Comparison of ENCODE assay signal across 7 mouse cellular contexts in genomic region chr12:44221651-44222356, GRCm38 (mm10). TPM values are rescaled to one million over a fixed set of nuclear protein-coding genes. Genes with fewer than 3 reads are reported as not detected.
A peak's percentile ranks its signal among the peaks of the same experiment; 100 is the strongest.
DNase-seq lines count a peak whose midpoint lies in the region; ATAC-seq and TF ChIP-seq lines count a peak whose summit lies in the region.

No protein-coding gene starts in this region.

- H3K4me3 ChIP-seq in heart, embryonic 11.5 days (ENCODE audit: low read depth, low read length), result peak overlapping the region; percentile 65
- H3K4me3 ChIP-seq in small intestine, adult 2 months (ENCODE audit: low read depth, low read length), result peak overlapping the region; percentile 82

- 2% methylated on average over 87 of the region's 89 CpGs for whole genome bisulfite sequencing in heart, embryonic 11.5 days (ENCODE audit: insufficient replicate concordance)
- 4% methylated on average over 89 of the region's 89 CpGs for WGBS in small intestine, adult 2 months

- H3K4me1 ChIP-seq in heart, embryonic 11.5 days (ENCODE audit: control insufficient read depth, insufficient read depth, low read length), result no peaks in the 10 kb centered on the region
- peaks cover 2% of the 10 kb centered on the region for H3K4me1 ChIP-seq in small intestine, adult 2 months (ENCODE audit: control insufficient read depth, insufficient read depth, insufficient read length, low read length)

- H3K9me3 ChIP-seq in heart, embryonic 11.5 days (replicated peaks; ENCODE audit: control insufficient read depth, low read length), result no peaks in the 10 kb centered on the region

- no peak overlapping the region for H3K27ac ChIP-seq in heart, embryonic 11.5 days (ENCODE audit: low read depth, low read length)
- no peak overlapping the region for H3K27ac ChIP-seq in small intestine, adult 2 months (ENCODE audit: insufficient read depth, low read depth, low read length)

- peak; percentile 35 for DNase-seq in Muller cell, postnatal 12 days (ENCODE audit: inconsistent ontology term)
- peak; percentile 38 for DNase-seq in embryo, embryonic 10 days (ENCODE audit: low spot score)
- DNase-seq in kidney, postnatal 10 days, result peak; percentile 46
- DNase-seq in lung, postnatal 14 days, result peak; percentile 16

- TF ChIP-seq CTCF in small intestine, adult 2 months (IDR thresholded peaks at IDR 0.05; ENCODE audit: extremely low read depth, insufficient read length, insufficient replicate concordance, low read depth, low read length), result no peak

- peak overlapping the region; percentile 78 for H3K9ac ChIP-seq in heart, embryonic 11.5 days (ENCODE audit: low read depth, low read length)

- peak; percentile 43 for ATAC-seq in CD4-positive, CD25-positive, alpha-beta regulatory T cell, adult 4 months
- ATAC-seq in heart, embryonic 11.5 days (replicated peaks; ENCODE audit: insufficient number of reproducible peaks, low FRiP score, low TSS enrichment), result no peak

- no peaks in the 10 kb centered on the region; the same call in 1 of the 2 replicates for H3K27me3 ChIP-seq in heart, embryonic 11.5 days (ENCODE audit: control insufficient read depth, insufficient read depth, low read length)
- H3K27me3 ChIP-seq in small intestine, adult 2 months (ENCODE audit: control insufficient read depth, insufficient read depth, low read length), result peaks cover 7% of the 10 kb centered on the region

- no peaks in the 10 kb centered on the region for H3K36me3 ChIP-seq in heart, embryonic 11.5 days (ENCODE audit: control insufficient read depth, insufficient read depth, low read length)
- no peaks in the 10 kb centered on the region for H3K36me3 ChIP-seq in small intestine, adult 2 months (ENCODE audit: control insufficient read depth, insufficient read depth, low read length)

- H3K4me2 ChIP-seq in heart, embryonic 11.5 days, result peak overlapping the region; percentile 81

- TF ChIP-seq POLR2A in small intestine, adult 2 months (IDR thresholded peaks at IDR 0.05; ENCODE audit: low read depth, low read length), result no peak

RNA-seq across cellular contexts. Expression of gene Pnpla8, which starts 0.6 kb away (rescaled TPM):
- 10 to 100 TPM; 18.6 to 19.6 TPM for polyA plus RNA-seq in CD4-positive, CD25-positive, alpha-beta regulatory T cell, adult 4 months (2017; shearing (Covaris generic))
- 54.6 and 55.5 TPM in 2 replicates for polyA plus RNA-seq in heart, embryonic 11.5 days (2014; fragmentation: Nextera tagmentation; extraction: Ambion mirVana)
- 2.8 and 3.8 TPM in 2 replicates for polyA plus RNA-seq in small intestine, adult 2 months (2012; rRNA removed)

RNA-seq across cellular contexts. Expression of gene Dnajb9, which starts 11.7 kb away (rescaled TPM):
- 10 to 100 TPM; 10.8 to 13.4 TPM for polyA plus RNA-seq in CD4-positive, CD25-positive, alpha-beta regulatory T cell, adult 4 months (2017; shearing (Covaris generic))
- 29.2 and 37.0 TPM in 2 replicates for polyA plus RNA-seq in heart, embryonic 11.5 days (2014; fragmentation: Nextera tagmentation; extraction: Ambion mirVana)
- polyA plus RNA-seq in small intestine, adult 2 months (2012; rRNA removed), result 0.60 and 1.4 TPM in 2 replicates
